Mouse (Mus musculus) naive thymus-derived CD4-positive, alpha-beta T cell, adult 2 months (primary cell): ENCODE results near the gene Hist1h2aa.

ENCODE experiments used
- DNase-seq: peaks from one replicate; pipeline ENCODE4 v3.0.0-alpha.2; 2011; ENCODE audit warnings: low read depth

The Hist1h2aa gene

DNA sequence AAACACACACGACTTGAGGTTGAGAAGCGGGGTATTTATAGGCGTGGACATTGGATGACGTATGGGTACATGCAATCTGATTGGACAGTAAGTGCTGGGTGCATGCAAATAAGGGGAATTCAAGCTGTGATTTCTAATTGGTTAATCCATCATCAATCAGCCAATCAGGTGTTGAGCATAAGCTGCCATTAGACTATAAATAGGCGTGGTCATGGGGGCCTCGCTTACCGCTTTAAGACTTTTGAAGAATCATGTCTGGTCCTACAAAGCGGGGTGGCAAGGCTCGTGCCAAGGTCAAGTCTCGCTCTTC, at the start of gene Hist1h2aa:
TSS of gene Hist1h2aa (plus strand) at position 252 of the 310 bp plus-strand sequence.
- DNase-seq = no peak

DNA sequence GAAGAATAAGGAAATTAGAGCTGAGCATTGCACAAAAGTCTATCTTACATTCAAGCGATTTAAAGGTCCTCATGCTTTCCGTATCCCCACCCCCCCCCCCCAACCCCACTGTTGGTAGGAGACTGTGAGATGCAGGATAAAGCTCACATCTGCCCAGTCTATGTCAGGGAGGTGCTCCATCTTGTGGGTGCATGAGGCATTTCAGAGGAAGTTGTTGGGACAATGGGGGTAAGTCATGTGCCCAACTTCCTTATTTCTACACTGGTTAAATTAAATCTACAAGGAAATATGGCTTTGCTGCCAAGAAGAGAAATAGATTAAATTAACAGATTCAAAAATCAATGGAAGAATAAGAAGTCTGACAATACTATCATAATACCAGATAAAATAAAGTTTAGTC, 48.7 kb upstream of the Hist1h2aa start:
- peak; percentile 8 for DNase-seq

DNA sequence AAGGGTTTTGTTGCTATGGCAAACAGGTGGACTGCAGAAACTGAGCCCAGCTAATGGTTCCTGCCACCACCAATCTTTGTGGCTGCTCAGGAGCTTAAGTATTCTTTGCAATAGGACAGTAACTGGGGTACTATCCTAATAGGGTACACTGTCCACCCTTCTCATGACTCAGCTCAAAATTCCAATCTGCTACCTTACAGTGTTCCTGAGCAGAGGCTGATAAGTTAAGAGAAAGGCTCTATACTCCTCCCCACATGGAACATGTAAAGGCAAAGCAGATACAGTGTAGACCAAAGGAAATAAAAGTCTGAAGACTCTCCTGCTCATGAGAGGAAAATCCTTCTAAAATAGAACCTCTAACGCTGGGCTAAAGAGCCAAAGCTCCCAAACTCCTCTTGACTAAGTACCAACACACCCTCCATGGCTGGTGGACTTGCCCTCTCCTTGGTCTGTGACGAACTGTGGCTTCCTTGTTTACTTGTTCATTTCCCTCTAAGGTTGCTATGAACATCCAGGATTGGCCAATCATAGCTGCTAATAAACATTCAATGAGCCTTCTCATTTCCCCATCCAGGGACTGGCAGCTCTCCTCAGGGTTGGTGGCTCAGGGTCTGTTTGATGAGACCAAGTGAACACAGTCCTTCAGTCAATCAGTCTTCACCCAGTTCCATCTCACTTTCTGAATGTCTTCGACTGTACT, 47.1 kb upstream of the Hist1h2aa start:
- DNase-seq = no peak

GRCm38 (mm10) chr13:23889011-23889605, 45.2 kb upstream of the Hist1h2aa start:
- DNase-seq = no peak

DNA sequence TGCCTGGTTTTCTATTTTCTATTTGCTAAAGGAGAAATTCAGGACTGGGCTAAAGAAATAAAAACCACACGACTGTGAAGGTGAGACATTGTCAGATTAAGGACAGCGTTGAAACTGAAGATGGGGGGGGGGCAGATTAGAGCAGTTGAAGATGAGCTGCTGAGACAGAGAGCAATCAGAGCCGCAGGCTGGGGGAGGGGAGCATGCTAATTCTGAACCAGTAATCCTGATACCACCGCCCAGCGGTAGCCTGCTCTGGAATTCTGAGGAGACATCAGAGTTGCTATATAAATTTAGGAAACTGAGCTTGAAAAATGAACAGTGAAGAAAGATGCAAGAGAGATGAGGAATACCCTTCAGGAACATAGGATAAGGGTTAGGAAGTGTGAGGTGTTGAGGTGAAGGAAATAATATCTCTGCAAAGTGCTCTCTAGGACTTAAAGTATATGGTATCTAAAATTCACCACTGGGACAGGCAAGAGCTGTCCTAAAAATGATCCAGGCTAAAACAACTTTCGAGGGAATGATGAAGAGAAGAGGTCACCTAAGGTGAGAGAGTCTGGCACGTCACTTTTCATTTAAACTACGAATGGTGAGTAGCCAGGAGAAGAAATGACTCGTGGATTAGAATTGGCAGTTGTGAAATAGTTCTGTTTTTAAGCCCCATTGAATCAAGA, 41.5 kb upstream of the Hist1h2aa start:
- DNase-seq = no peak

DNA sequence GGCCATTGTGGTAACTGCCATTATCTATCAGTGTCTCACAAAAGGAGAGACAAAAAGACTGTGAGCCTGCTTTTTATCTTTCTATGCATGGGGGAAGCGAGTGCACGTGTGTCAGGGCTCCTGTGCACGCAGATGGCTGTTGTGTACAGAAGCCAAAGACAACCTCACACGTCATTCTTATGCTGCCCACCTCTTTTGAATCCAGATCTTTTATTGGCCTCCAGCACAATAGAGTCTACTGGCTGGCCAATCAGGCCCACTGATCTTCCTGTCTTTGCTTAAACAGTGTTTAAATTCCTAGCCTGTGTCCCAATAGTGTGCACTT, 41.0 kb upstream of the Hist1h2aa start:
- DNase-seq = no peak

GRCm38 (mm10) chr13:23898242-23898641, 36.0 kb upstream of the Hist1h2aa start:
- DNase-seq = peak; percentile 33

DNA sequence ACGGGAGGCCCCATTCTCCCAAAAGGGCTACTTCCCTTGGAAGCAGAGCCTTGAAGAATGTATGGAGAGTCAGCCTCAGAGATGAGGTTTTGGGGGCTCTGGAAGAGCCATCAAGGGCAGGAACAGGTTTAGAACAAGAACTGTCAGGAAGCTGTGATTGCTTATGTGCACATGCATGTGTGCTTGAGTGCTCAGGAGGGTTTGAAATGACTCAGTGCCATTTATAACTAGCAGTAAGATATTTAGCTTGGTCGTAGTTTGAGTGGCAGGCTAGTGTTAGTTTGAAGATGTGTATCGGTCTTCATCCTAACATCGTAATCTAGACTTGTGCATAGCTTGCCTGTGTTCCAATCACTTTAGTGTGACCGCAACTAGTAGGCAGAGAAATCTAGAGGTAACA, 27.4 kb upstream of the Hist1h2aa start:
- DNase-seq = no peak

- peak; percentile 15 for DNase-seq
Observed at GRCm38 (mm10) chr13:23910121-23910520, 24.1 kb upstream of the Hist1h2aa start.

- peak; percentile 2 for DNase-seq
Observed at GRCm38 (mm10) chr13:23911335-23911734, 22.9 kb upstream of the Hist1h2aa start.

DNA sequence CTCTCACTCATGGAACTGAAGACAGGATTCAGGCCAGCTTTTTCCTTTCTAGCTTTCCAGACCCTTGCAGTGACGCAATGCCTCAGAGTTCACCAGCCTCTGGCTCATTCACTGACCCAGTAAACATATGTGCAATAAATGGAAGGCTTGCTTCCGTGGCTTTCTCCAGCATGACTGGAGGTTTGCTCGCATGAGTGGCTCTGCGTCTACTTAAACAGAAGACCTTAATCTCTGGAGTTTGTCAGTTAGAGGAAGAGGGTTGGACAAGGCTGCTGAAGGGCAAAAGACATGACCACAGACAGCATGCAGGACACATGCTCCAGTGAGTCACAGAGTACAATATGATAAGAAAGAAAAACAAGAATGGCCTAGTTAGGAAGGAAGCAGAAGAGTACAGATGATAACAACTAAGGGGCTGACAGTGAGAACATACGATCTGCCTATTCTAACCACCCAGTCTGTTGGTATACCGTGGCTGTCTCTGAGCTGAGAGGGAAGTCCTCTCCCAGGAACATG, 20.4 kb upstream of the Hist1h2aa start:
- DNase-seq = no peak

DNA sequence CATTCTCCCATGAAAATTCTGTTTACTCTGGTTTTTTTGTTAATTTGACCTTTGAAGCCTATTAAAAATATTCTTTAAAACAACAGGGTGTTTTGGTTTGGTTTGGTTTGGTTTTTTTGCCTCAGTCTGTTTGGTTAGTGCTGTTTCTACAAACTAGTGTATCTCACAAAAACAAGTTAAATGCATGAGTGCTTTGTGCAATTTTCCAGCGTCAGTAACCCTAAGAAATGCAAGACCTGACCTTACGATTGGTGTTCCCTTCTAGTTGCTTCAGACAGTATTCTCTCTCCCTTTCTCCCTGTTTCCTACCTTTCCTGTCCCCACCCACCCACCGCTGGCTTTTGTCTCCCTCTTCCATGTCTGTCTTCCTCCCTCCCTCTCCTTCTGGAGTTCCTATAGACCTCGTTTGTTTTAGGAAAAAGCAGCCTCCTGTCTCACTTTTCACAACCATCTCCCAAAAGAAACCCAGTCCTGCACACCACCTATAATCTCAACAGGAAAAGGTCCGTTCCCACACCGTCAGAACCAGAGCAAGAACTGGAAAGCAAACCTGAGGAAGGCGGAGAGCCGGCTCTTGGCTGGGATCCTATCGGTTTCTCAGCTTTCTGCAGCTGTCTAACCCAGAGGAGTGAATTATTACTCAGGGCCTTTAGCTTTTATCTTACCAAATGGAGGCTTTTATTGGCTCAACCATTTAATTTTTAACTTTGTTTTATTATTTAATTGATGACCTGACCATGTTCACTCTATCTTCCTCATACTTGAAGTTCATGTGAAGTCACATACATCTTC, 19.7 kb upstream of the Hist1h2aa start, which contains the start of gene Slc17a4:
TSS of gene Slc17a4 (minus strand) at position 634 of the 792 bp plus-strand sequence.
- DNase-seq = no peak

- DNase-seq = no peak
Observed at GRCm38 (mm10) chr13:23916132-23916531, 18.1 kb upstream of the Hist1h2aa start.

DNA sequence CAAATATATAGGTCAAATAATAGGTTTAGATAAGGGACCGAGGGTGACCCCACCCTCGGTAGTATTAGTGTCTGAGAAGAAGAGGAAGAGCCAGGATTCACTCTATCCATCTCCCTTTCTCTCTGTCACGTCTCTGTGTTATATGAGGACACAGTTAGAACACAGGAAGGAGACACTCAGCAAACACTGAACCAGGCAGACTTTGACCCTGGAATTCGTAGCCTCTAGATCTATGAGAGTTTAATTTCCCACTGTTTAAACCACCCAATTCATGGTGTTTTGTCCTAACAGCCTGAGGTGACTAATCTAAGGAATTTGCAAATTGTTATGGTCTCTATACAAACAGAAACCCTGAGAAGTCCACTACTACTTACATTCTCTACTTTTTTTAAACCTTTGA, 16.6 kb upstream of the Hist1h2aa start:
- DNase-seq = no peak

DNA sequence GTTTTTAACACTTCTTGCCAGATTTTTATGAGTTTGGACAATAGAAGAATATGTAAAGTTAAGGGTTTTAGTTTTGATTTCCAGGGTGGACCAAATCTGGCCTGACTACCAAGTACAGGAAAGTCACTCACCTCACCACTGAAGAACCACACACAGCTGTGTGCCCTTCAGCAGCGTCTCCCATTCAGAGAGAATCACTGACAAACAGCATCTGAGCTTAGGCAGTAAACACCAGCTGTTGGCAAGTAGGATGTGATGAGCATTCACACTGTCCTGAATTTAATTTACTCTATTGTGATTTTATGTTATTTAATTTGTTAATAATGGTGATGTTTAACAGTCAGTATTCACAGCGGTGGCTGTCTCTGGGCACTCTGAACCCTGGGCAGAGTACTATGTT, 8.5 kb upstream of the Hist1h2aa start:
- DNase-seq = no peak

DNA sequence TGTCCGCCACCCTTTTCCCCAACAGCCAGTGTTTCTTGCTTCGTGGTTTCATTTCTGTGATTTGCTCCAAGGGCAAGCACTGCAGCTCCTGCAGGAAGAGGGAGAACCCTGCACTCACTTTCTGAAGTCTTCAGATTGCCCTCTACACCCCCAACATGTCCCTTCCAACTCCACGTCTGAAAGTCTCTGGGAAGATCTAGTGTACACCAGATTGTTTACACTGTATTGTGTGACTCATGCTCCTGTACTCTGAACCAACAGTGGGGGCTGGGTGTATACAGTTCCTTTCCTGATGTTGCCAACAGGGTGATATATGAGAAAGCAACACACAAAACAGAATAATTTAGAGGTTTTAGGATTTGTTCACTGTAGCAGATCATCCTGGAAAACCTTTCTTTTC, 5.6 kb upstream of the Hist1h2aa start:
- no peak for DNase-seq

- DNase-seq = no peak
Observed at GRCm38 (mm10) chr13:23930461-23930860, 3.8 kb upstream of the Hist1h2aa start.

GRCm38 (mm10) chr13:23930904-23931303, 3.4 kb upstream of the Hist1h2aa start:
- no peak for DNase-seq

GRCm38 (mm10) chr13:23933421-23934210, 646 bp upstream of the Hist1h2aa start, which contains the start of gene Hist1h2ba:
TSS of gene Hist1h2ba (minus strand) at chr13:23934156.
- DNase-seq = no peak

GRCm38 (mm10) chr13:23938699-23939098, 4.4 kb downstream of the Hist1h2aa start:
- DNase-seq = no peak

GRCm38 (mm10) chr13:23940291-23940690, 6.0 kb downstream of the Hist1h2aa start:
- no peak for DNase-seq

GRCm38 (mm10) chr13:23942861-23943260, 8.6 kb downstream of the Hist1h2aa start:
- DNase-seq = peak; percentile 34
